Mouse (Mus musculus) forebrain, embryonic 11.5 days (tissue): ENCODE data around the gene Taf3. TPM values are rescaled to one million over a fixed set of nuclear protein-coding genes. Genes with fewer than 3 reads are reported as not detected.

Source experiments
- ATAC-seq: fragments of 200-750 bp; cut with Nextera tagmentation; replicated peaks from 2 replicates; pipeline ENCODE4 v1.8.0; 2017; ENCODE audit warnings: moderate TSS enrichment; ENCODE audit not compliant: low FRiP score
- DNase-seq: peaks from one replicate; pipeline ENCODE4 v3.0.0-alpha.2; 2017; ENCODE audit warnings: low spot score
- H3K27ac ChIP-seq: fragments of 300-500 bp; sonication (generic); 2 replicates; pipeline ENCODE4 v1.5.1; 2014; ENCODE audit warnings: low read depth, low read length
- H3K27me3 ChIP-seq: fragments of 300-500 bp; sonication (generic); 2 replicates; pipeline ENCODE4 v1.6.1; 2014; ENCODE audit warnings: mild to moderate bottlenecking, low read length, mixed read lengths; ENCODE audit not compliant: control insufficient read depth, insufficient read depth
- H3K36me3 ChIP-seq: fragments of 300-500 bp; sonication (generic); 2 replicates; pipeline ENCODE4 v1.6.1; 2014; ENCODE audit warnings: mild to moderate bottlenecking, low read length, moderate library complexity, mixed read lengths; ENCODE audit not compliant: control insufficient read depth, insufficient read depth
- H3K4me1 ChIP-seq: fragments of 300-500 bp; sonication (generic); replicated peaks from 2 replicates; pipeline ENCODE4 v1.6.1; 2014; ENCODE audit warnings: low read length, mixed read lengths; ENCODE audit not compliant: control insufficient read depth, insufficient read depth
- H3K4me2 ChIP-seq: fragments of 300-500 bp; sonication (generic); 2 replicates; pipeline ENCODE4 v1.6.1; 2014; ENCODE audit warnings: low read depth, mild to moderate bottlenecking, low read length, moderate library complexity, mixed read lengths; ENCODE audit not compliant: severe bottlenecking
- H3K4me3 ChIP-seq: fragments of 300-500 bp; sonication (generic); 2 replicates; pipeline ENCODE4 v1.5.1; 2014; ENCODE audit warnings: low read depth, low read length
- H3K9ac ChIP-seq: fragments of 300-500 bp; sonication (generic); 2 replicates; pipeline ENCODE4 v1.6.1; 2014; ENCODE audit warnings: low read length
- H3K9me3 ChIP-seq: fragments of 300-500 bp; sonication (generic); 2 replicates; pipeline ENCODE4 v1.6.1; 2016; ENCODE audit warnings: low read length, mixed read lengths; ENCODE audit not compliant: control insufficient read depth
- WGBS: fragments of 180-500 bp; shearing (Covaris S2); extraction: QIAGEN DNeasy Blood & Tissue Kit; methylation state at CpG from one replicate; pipeline ENCODE4 v1.1.7; 2014; 5-methylcytosine and 5-hydroxymethylcytosine counted together
- polyA plus RNA-seq: library from polyadenylated mRNA; unstranded; fragments of >200 nt; fragmentation: Nextera tagmentation; extraction: Ambion mirVana; gene quantifications from 2 replicates; pipeline ENCODE4 v1.2.1, GENCODE M21; 2014

The Taf3 gene
- polyA plus RNA-seq, 1 experiment from 2014 or later: 18.8 TPM

- Histone ChIP-seq H3K9me3 (no peaks in the 10 kb centered on the region), H3K36me3 (no peaks in the 10 kb centered on the region), H3K9ac (no peak overlapping the region), H3K4me3 (no peak overlapping the region), H3K4me2 (no peak overlapping the region), H3K27me3 (peaks cover 2% of the 10 kb centered on the region; the same call in 1 of the 2 replicates), H3K27ac (no peak overlapping the region), H3K4me1 (no peaks in the 10 kb centered on the region; the same call in 1 of the 2 replicates)
- 32% methylated on average over 7 of the region's 7 CpGs for WGBS
- peak; percentile 54 for ATAC-seq
- DNase-seq: no peak
These were observed 122.0 kb downstream of the Taf3 start for GRCm38 (mm10) chr2:9926194-9926904.

DNA sequence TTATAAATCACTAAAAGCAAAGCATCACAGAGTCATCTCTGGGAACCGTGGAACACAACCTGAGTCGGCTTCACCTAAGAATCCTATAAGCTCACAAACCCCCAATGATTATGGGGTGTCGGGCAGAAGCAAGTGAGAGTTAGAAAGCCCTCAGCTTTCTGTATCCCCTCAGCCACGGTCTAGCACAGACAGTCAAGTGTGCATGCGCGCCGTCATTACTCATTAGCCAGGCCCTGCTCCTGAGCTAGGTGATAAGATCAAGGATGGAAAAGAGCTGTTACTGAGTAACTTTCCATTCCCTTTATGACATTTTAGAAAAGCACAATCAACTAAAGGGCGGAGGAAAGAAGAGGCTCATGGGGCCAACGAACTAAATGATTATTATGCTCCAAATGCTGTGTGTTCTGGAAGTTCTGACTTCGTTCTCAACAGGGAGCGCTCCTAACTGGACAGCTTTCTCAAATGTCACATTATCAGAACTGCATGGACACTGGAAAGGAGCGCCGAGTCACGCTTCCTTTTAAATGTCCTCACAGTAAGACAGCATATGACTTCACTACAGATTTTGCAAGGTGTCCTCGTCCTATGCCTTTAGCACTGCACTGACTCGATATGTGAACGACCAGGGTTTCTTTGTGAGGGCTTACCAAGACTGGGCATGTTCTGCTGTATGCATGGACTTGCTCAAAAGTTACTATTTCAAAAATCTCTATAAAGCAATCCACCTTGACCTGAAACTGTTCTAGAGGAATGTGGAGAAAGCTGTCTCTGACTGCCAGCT is 129.5 kb downstream of the Taf3 start:
- Histone ChIP-seq H3K9me3 (no peaks in the 10 kb centered on the region), H3K9ac (no peak overlapping the region), H3K4me1 (no peaks in the 10 kb centered on the region), H3K27ac (no peak overlapping the region), H3K4me2 (no peak overlapping the region), H3K4me3 (no peak overlapping the region), H3K36me3 (no peaks in the 10 kb centered on the region; the same call in 1 of the 2 replicates), H3K27me3 (no peaks in the 10 kb centered on the region)
- DNase-seq (no peak), ATAC-seq (no peak)
- 92% methylated on average over 17 of the region's 17 CpGs for WGBS

GRCm38 (mm10) chr2:9917602-9918001 is 130.8 kb downstream of the Taf3 start:
- H3K27ac ChIP-seq: no peak overlapping the region
- H3K4me3 ChIP-seq: no peak overlapping the region
- H3K9ac ChIP-seq: no peak overlapping the region
- no peak overlapping the region for H3K4me2 ChIP-seq
- H3K9me3 ChIP-seq: no peaks in the 10 kb centered on the region
- DNase-seq (no peak), ATAC-seq (no peak)
- WGBS: 91% methylated on average over 9 of the region's 9 CpGs
- no peaks in the 10 kb centered on the region for H3K27me3 ChIP-seq
- no peaks in the 10 kb centered on the region for H3K4me1 ChIP-seq
- H3K36me3 ChIP-seq: no peaks in the 10 kb centered on the region; the same call in 1 of the 2 replicates

- Histone ChIP-seq H3K9ac (no peak overlapping the region), H3K36me3 (no peaks in the 10 kb centered on the region), H3K9me3 (no peaks in the 10 kb centered on the region), H3K27me3 (peaks cover 2% of the 10 kb centered on the region; the same call in 1 of the 2 replicates), H3K27ac (no peak overlapping the region), H3K4me3 (no peak overlapping the region), H3K4me2 (peak overlapping the region; percentile 8; the same call in 1 of the 2 replicates), H3K4me1 (no peaks in the 10 kb centered on the region)
- ATAC-seq (no peak), DNase-seq (no peak)
- 10% methylated on average over 11 of the region's 11 CpGs for WGBS
These were observed 142.4 kb downstream of the Taf3 start for GRCm38 (mm10) chr2:9905995-9906394.

GRCm38 (mm10) chr2:9903854-9904560 is 144.4 kb downstream of the Taf3 start:
- DNase-seq: no peak
- Histone ChIP-seq H3K4me1 (no peaks in the 10 kb centered on the region), H3K9me3 (no peaks in the 10 kb centered on the region), H3K27me3 (peaks cover 9% of the 10 kb centered on the region), H3K9ac (no peak overlapping the region), H3K4me2 (no peak overlapping the region), H3K36me3 (no peaks in the 10 kb centered on the region), H3K27ac (no peak overlapping the region), H3K4me3 (no peak overlapping the region)
- no peak for ATAC-seq
- WGBS: 76% methylated on average over 14 of the region's 14 CpGs

- H3K27me3 ChIP-seq: peaks cover 63% of the 10 kb centered on the region
- H3K9me3 ChIP-seq: no peaks in the 10 kb centered on the region
- no peak overlapping the region for H3K27ac ChIP-seq
- DNase-seq: no peak
- no peak overlapping the region for H3K4me3 ChIP-seq
- H3K4me1 ChIP-seq: 0 out of 2 replicates have a peak, but pooled peaks cover 4% of the 10 kb centered on the region
- no peak overlapping the region for H3K4me2 ChIP-seq
- peak; percentile 36 for ATAC-seq
- H3K9ac ChIP-seq: no peak overlapping the region
- H3K36me3 ChIP-seq: no peaks in the 10 kb centered on the region
- 2% methylated on average over 8 of the region's 8 CpGs for WGBS
These were observed 150.6 kb downstream of the Taf3 start for GRCm38 (mm10) chr2:9897846-9898245.

- Histone ChIP-seq H3K4me2 (0 out of 2 replicates have a peak overlapping the region, but pooled peaks have one; percentile 11), H3K9ac (no peak overlapping the region), H3K27me3 (peaks cover 71% of the 10 kb centered on the region), H3K9me3 (no peaks in the 10 kb centered on the region), H3K27ac (no peak overlapping the region), H3K4me3 (no peak overlapping the region), H3K36me3 (no peaks in the 10 kb centered on the region), H3K4me1 (0 out of 2 replicates have a peak, but pooled peaks cover 4% of the 10 kb centered on the region)
- DNase-seq (no peak), ATAC-seq (no peak)
- under 1% methylated on average over 22 of the region's 22 CpGs for WGBS
These were observed 152.2 kb downstream of the Taf3 start for GRCm38 (mm10) chr2:9896097-9896770.
